Mouse (Mus musculus) cerebellum, adult 2 months (tissue): Measurements from ENCODE around the gene Fbxo42. TPM values are rescaled to one million over a fixed set of nuclear protein-coding genes. Genes with fewer than 3 reads are reported as not detected.
A peak's percentile ranks its signal among the peaks of the same experiment; 100 is the strongest.

ENCODE experiments used
- DNase-seq, 2 experiments: peaks; one replicate each; pipeline ENCODE4 v3.0.0; 2021
- H3K27ac ChIP-seq: fragments of 200-500 bp; 2 replicates; pipeline ENCODE4 v1.5.1; 2012; ENCODE audit warnings: low read length, control low read depth, inconsistent platforms; ENCODE audit not compliant: insufficient read depth
- H3K27me3 ChIP-seq: fragments of 200-500 bp; 2 replicates; pipeline ENCODE4 v1.6.1; 2012; ENCODE audit warnings: inconsistent platforms, mild to moderate bottlenecking, low read length, moderate library complexity; ENCODE audit not compliant: control insufficient read depth, insufficient read depth
- H3K4me1 ChIP-seq: fragments of 200-500 bp; 2 replicates; pipeline ENCODE4 v1.6.1; 2011; ENCODE audit warnings: low read length; ENCODE audit not compliant: control insufficient read depth, insufficient read depth
- H3K4me3 ChIP-seq: fragments of 200-500 bp; replicated peaks from 2 replicates; pipeline ENCODE3; 2011; ENCODE audit warnings: mild to moderate bottlenecking, low read depth, low read length, control low read depth; ENCODE audit not compliant: insufficient read depth
- CTCF ChIP-seq: fragments of 200-500 bp; IDR thresholded peaks from 2 replicates; pipeline ENCODE4 v1.5.1; 2011; ENCODE audit warnings: low read depth, mild to moderate bottlenecking, control low read depth, low read length, moderate library complexity, borderline replicate concordance; ENCODE audit not compliant: insufficient read depth
- POLR2A ChIP-seq: fragments of 200-500 bp; IDR thresholded peaks from 2 replicates; pipeline ENCODE4 v1.6.1; 2011; ENCODE audit warnings: low read length, control low read depth, borderline replicate concordance; ENCODE audit not compliant: insufficient read depth
- WGBS: fragments of 180-500 bp; shearing (Covaris S2); methylation state at CpG from one replicate; pipeline ENCODE4 v1.1.7; 2018; 5-methylcytosine and 5-hydroxymethylcytosine counted together
- polyA plus RNA-seq: library from polyadenylated mRNA; depleted of rRNA; stranded (reverse); fragments of >200 nt; gene quantifications from 2 replicates; pipeline ENCODE4 v1.2.3, GENCODE M21; 2012; rRNA removed

Fbxo42 gene
- polyA plus RNA-seq = 21.1 and 21.5 TPM in 2 replicates

- H3K4me1 ChIP-seq = peaks cover 3% of the 10 kb centered on the region; the same call in 1 of the 2 replicates
- H3K27ac ChIP-seq = peak within 1 kb of the TSS; percentile 96
- TF ChIP-seq CTCF = peak; percentile 63; the same call in 1 of the 2 replicates
- peak; percentile 81 for TF ChIP-seq POLR2A
- 7% methylated on average over 57 of the region's 58 CpGs for WGBS
- peak within 1 kb of the TSS; percentile 99 for H3K4me3 ChIP-seq
- H3K27me3 ChIP-seq = no peaks in the 10 kb centered on the region
- DNase-seq = peak; percentile 94 to 96
Measured at GRCm38 (mm10) chr4:141147112-141148008, at the start of gene Fbxo42. TSS of gene Fbxo42 (plus strand) at chr4:141147913.

GRCm38 (mm10) chr4:141098935-141099334, 48.8 kb upstream of the Fbxo42 start:
- H3K4me1 ChIP-seq = peaks cover 5% of the 10 kb centered on the region; the same call in 1 of the 2 replicates
- WGBS = 79% methylated on average over 4 of the region's 4 CpGs
- no peak overlapping the region for H3K4me3 ChIP-seq
- TF ChIP-seq CTCF (no peak), POLR2A (no peak)
- no peak overlapping the region for H3K27ac ChIP-seq
- DNase-seq = no peak
- H3K27me3 ChIP-seq = no peaks in the 10 kb centered on the region

- Histone ChIP-seq H3K27ac (no peak overlapping the region), H3K4me3 (no peak overlapping the region), H3K27me3 (no peaks in the 10 kb centered on the region), H3K4me1 (peaks cover 4% of the 10 kb centered on the region; the same call in 1 of the 2 replicates)
- DNase-seq = no peak
- TF ChIP-seq POLR2A (no peak), CTCF (no peak)
- WGBS = 84% methylated on average over 5 of the region's 5 CpGs
Measured at GRCm38 (mm10) chr4:141099956-141100355, 47.8 kb upstream of the Fbxo42 start.

- 92% methylated on average over 9 of the region's 9 CpGs for WGBS
- Histone ChIP-seq H3K4me1 (no peaks in the 10 kb centered on the region), H3K4me3 (no peak overlapping the region)
Measured at GRCm38 (mm10) chr4:141101291-141101690, 46.4 kb upstream of the Fbxo42 start.

GRCm38 (mm10) chr4:141101855-141102254, 45.9 kb upstream of the Fbxo42 start:
- no peak overlapping the region for H3K4me3 ChIP-seq
- TF ChIP-seq CTCF (peak; percentile 36; the same call in 1 of the 2 replicates), POLR2A (no peak)
- no peaks in the 10 kb centered on the region for H3K27me3 ChIP-seq
- WGBS = 71% methylated on average over 6 of the region's 6 CpGs
- no peaks in the 10 kb centered on the region for H3K4me1 ChIP-seq
- no peak overlapping the region for H3K27ac ChIP-seq
- DNase-seq = no peak

More at GRCm38 (mm10) chr4:141101291-141101690, 46.4 kb upstream of the Fbxo42 start:
- no peak for DNase-seq
- Histone ChIP-seq H3K27ac (no peak overlapping the region), H3K27me3 (no peaks in the 10 kb centered on the region)
- TF ChIP-seq POLR2A = no peak

GRCm38 (mm10) chr4:141106526-141107183, 41.1 kb upstream of the Fbxo42 start:
- H3K4me3 ChIP-seq = no peak overlapping the region
- no peaks in the 10 kb centered on the region for H3K4me1 ChIP-seq
- TF ChIP-seq CTCF (no peak), POLR2A (no peak)
- no peak for DNase-seq
- no peaks in the 10 kb centered on the region for H3K27me3 ChIP-seq
- WGBS = 53% methylated on average over 16 of the region's 16 CpGs
- no peak overlapping the region for H3K27ac ChIP-seq

- H3K27me3 ChIP-seq = no peaks in the 10 kb centered on the region
- H3K4me3 ChIP-seq = no peak overlapping the region
- no peak for DNase-seq
- WGBS = 34% methylated on average over 10 of the region's 10 CpGs
- no peak for TF ChIP-seq POLR2A
- TF ChIP-seq CTCF = no peak
- H3K27ac ChIP-seq = no peak overlapping the region
- peaks cover 10% of the 10 kb centered on the region; the same call in 1 of the 2 replicates for H3K4me1 ChIP-seq
Measured at GRCm38 (mm10) chr4:141108196-141108732, 39.4 kb upstream of the Fbxo42 start.
